ENCODE assay signal across 12 mouse cellular contexts in genomic region chr11:71052554-71052953, GRCm38 (mm10). TPM values are rescaled to one million over a fixed set of nuclear protein-coding genes. Genes with fewer than 3 reads are reported as not detected.
DNase-seq lines count a peak whose midpoint lies in the region; ATAC-seq lines count a peak whose summit lies in the region.
"Had no signal": no experiment of that assay in that cellular context is flagged by ENCODE, and none has a peak within 500 bp of the region (broad histone marks: within the 10 kb centered on the region; RNA-seq: fewer than 3 reads in every experiment).

No protein-coding gene starts in this region.

- WGBS in kidney, embryonic 15.5 days, result 0% methylated on average over 1 of the region's 1 CpGs

- no peak overlapping the region for H3K4me3 ChIP-seq in kidney, embryonic 15.5 days (replicated peaks)
- H3K4me3 ChIP-seq: erythroblast, embryonic 14.5 days; midbrain, embryonic 12.5 days had no signal

- DNase-seq in cerebellum, postnatal 10 days, result peak; percentile 39 to 67
- DNase-seq in cerebellum, postnatal 4 days (ENCODE audit: low spot score in 2 of 2), result no peak
- DNase-seq in kidney, postnatal 10 days, result peak; percentile 10
- DNase-seq in MN1 (ENCODE audit: low spot score), result peak; percentile 56
- DNase-seq in lung, postnatal 25 days (ENCODE audit: low spot score), result peak; percentile 27
- no peak for DNase-seq in right cerebral cortex, postnatal 4 days
- no peak for DNase-seq in cerebellum, adult 11 months

- H3K27ac ChIP-seq in kidney, embryonic 15.5 days, result no peak overlapping the region
- H3K27ac ChIP-seq: midbrain, embryonic 12.5 days had no signal

- H3K9me3 ChIP-seq in kidney, embryonic 15.5 days (replicated peaks), result no peaks in the 10 kb centered on the region
- H3K9me3 ChIP-seq: G1E; midbrain, embryonic 12.5 days had no signal

- no peaks in the 10 kb centered on the region for H3K4me1 ChIP-seq in kidney, embryonic 15.5 days
- H3K4me1 ChIP-seq: midbrain, embryonic 12.5 days had no signal

- no peaks in the 10 kb centered on the region for H3K27me3 ChIP-seq in kidney, embryonic 15.5 days
- H3K27me3 ChIP-seq: midbrain, embryonic 12.5 days had no signal

- H3K9ac ChIP-seq in kidney, embryonic 15.5 days, result no peak overlapping the region
- H3K9ac ChIP-seq: midbrain, embryonic 12.5 days had no signal

- ATAC-seq in kidney, embryonic 15.5 days (replicated peaks; ENCODE audit: low FRiP score), result no peak

- no peak overlapping the region for H3K4me2 ChIP-seq in kidney, embryonic 15.5 days
- H3K4me2 ChIP-seq: midbrain, embryonic 12.5 days had no signal

- no peaks in the 10 kb centered on the region for H3K36me3 ChIP-seq in kidney, embryonic 15.5 days
- H3K36me3 ChIP-seq: G1E; midbrain, embryonic 12.5 days had no signal

RNA-seq across cellular contexts. Expression of gene 6330403K07Rik, which starts 19.2 kb away (rescaled TPM):
- 57.7 and 69.4 TPM in 2 replicates for polyA plus RNA-seq in kidney, embryonic 15.5 days (2015; fragmentation: Nextera tagmentation; extraction: Ambion mirVana)
- polyA plus RNA-seq: G1E; testis, adult 2 months had no signal

RNA-seq across cellular contexts. Expression of gene Derl2, which starts 32.9 kb away (rescaled TPM):
- 47.6 and 48.1 TPM in 2 replicates for polyA plus RNA-seq in kidney, embryonic 15.5 days (2015; fragmentation: Nextera tagmentation; extraction: Ambion mirVana)

RNA-seq across cellular contexts. Expression of gene Mis12, which starts 33.1 kb away (rescaled TPM):
- 41.1 and 43.8 TPM in 2 replicates for polyA plus RNA-seq in kidney, embryonic 15.5 days (2015; fragmentation: Nextera tagmentation; extraction: Ambion mirVana)

RNA-seq across cellular contexts. Expression of gene Dhx33, which starts 48.3 kb away (rescaled TPM):
- polyA plus RNA-seq in kidney, embryonic 15.5 days (2015; fragmentation: Nextera tagmentation; extraction: Ambion mirVana), result 22.1 and 22.9 TPM in 2 replicates

Comparison
In these comparisons a context has a peak if more than half of its experiments do, and no peak if none do; other contexts are left out.
1. DNase-seq: peak in cerebellum, postnatal 10 days (2 of 2), kidney, postnatal 10 days (single experiment), MN1 (single experiment) and lung, postnatal 25 days (single experiment); none in cerebellum, postnatal 4 days (0 of 2), right cerebral cortex, postnatal 4 days (single experiment) and cerebellum, adult 11 months (single experiment).